Mouse (Mus musculus): ENCODE data around the gene Mettl5. TPM values are rescaled to one million over a fixed set of nuclear protein-coding genes. Genes with fewer than 3 reads are reported as not detected.

The Mettl5 gene
- polyA plus RNA-seq, 1 experiment, result 2.3 TPM

DNA sequence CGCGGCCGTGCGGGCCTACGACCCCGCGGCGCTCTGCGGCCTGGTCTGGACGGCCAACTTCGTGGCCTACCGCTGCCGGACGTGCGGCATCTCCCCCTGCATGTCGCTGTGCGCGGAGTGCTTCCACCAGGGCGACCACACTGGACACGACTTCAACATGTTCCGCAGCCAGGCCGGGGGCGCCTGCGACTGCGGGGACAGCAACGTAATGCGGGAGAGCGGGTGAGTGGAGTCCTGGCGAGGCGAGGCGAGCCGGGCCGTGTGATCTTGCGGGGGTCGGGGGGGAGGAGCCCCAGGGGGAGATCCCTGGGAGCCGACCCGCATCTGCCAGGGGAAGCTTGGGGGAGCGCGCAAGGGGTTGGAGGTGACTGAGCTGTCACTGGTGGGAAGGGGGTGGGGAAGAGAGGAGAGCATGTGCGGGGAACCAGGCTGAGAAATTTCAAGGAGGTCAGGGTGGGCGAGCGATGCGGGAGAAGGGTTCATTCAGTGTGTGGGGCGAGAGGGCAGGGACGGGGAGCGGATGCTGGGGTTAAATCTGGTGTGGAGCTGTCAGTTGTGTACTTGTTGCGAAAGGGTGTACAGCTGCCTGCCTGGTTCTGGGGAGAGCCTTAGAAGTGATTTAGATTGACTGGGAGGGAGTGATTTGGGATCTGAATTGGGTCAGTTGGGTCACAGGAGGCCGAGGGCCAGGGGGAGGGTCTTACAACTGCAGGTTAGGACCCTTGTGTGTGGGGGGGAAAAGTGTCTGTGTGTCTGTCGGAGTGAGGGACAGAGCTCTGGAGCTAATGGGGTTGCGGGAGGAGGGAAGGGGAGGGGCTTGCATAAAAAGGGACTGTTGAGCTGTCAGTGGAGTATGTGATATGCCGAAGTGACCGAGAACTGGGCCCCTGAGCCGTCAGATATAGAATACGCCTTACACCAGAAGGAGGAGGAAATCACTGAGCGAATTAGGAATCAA is 12.5 kb upstream of the Mettl5 start:
- H3K27me3 ChIP-seq (ENCODE audit: control insufficient read depth, insufficient read depth, low read length), result no peaks in the 10 kb centered on the region
- peaks cover 2% of the 10 kb centered on the region; the same call in 1 of the 2 replicates for H3K4me1 ChIP-seq (ENCODE audit: control insufficient read depth, insufficient read depth, insufficient read length, low read length)
- peaks cover 2% of the 10 kb centered on the region; the same call in 1 of the 2 replicates for H3K36me3 ChIP-seq (ENCODE audit: control insufficient read depth, insufficient read depth, low read length)
- peak overlapping the region; percentile 27 for H3K27ac ChIP-seq (ENCODE audit: insufficient read depth, low read depth, low read length)
- TF ChIP-seq POLR2A (IDR thresholded peaks at IDR 0.05; ENCODE audit: low read depth, low read length), result peak; percentile 38; the same call in 1 of the 2 replicates
- TF ChIP-seq CTCF (IDR thresholded peaks at IDR 0.05; ENCODE audit: extremely low read depth, insufficient read length, insufficient replicate concordance, low read depth, low read length), result no peak
- peak overlapping the region; percentile 98 for H3K4me3 ChIP-seq (ENCODE audit: low read depth, low read length)
- under 1% methylated on average over 55 of the region's 55 CpGs for WGBS

DNA sequence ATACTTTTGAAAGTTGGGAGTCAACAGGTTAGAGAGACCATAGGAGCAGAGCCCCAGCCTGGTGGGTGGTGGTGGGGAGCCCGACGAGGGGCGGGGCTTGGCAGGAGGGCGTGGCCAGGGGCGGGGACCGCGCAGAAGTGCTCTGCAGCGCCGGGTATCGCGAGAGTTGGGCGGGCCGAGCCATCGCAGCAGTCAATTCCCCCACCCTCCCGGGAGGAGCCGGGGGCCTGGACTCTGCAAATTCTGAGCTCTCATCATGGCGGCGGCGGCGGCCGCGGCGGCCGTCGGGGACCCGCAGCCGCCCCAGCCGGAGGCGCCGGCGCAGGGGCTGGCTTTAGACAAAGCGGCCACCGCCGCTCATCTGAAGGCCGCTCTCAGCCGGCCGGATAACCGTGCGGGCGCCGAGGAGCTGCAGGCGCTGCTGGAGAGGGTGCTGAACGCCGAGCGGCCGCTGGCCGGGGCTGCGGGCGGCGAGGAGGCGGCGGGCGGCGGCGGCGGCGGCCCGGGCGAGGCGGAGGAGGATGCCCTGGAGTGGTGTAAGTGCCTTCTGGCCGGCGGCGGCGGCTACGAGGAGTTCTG is 11.7 kb upstream of the Mettl5 start, which contains the start of gene Ubr3:
Gene Ubr3 (plus strand): TSS at position 208 of the 579 bp plus-strand sequence.
- TF ChIP-seq POLR2A (IDR thresholded peaks at IDR 0.05; ENCODE audit: low read depth, low read length), result peak; percentile 92
- no peak for TF ChIP-seq CTCF (IDR thresholded peaks at IDR 0.05; ENCODE audit: extremely low read depth, insufficient read length, insufficient replicate concordance, low read depth, low read length)
- Histone ChIP-seq H3K27ac (ENCODE audit: insufficient read depth, low read depth, low read length) (peak within 1 kb of the TSS; percentile 27), H3K4me3 (ENCODE audit: low read depth, low read length) (peak within 1 kb of the TSS; percentile 98), H3K4me1 (ENCODE audit: control insufficient read depth, insufficient read depth, insufficient read length, low read length) (peaks cover 2% of the 10 kb centered on the region; the same call in 1 of the 2 replicates), H3K36me3 (ENCODE audit: control insufficient read depth, insufficient read depth, low read length) (peaks cover 2% of the 10 kb centered on the region; the same call in 1 of the 2 replicates), H3K27me3 (ENCODE audit: control insufficient read depth, insufficient read depth, low read length) (no peaks in the 10 kb centered on the region)
- under 1% methylated on average over 62 of the region's 65 CpGs for WGBS

DNA sequence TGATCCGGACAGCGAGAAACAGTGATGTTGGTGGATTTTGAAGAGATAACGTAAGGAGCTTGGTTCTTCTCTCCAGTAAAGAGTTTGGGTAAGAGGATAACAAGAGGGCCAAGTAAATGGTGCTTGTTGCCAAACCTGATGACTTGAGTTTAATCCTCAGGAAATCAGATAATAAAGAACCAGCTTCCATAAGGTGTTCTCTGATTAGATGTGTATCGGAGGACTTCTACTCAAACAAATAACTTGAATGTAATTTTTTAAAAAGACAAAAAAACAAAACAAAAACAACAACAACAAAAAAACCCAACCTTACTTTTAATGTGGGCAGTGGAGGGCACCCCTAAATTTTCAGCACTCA is 10.8 kb upstream of the Mettl5 start:
- 94% methylated on average over 4 of the region's 4 CpGs for WGBS
- TF ChIP-seq CTCF (IDR thresholded peaks at IDR 0.05; ENCODE audit: extremely low read depth, insufficient read length, insufficient replicate concordance, low read depth, low read length) (no peak), POLR2A (IDR thresholded peaks at IDR 0.05; ENCODE audit: low read depth, low read length) (no peak)
- Histone ChIP-seq H3K27ac (ENCODE audit: insufficient read depth, low read depth, low read length) (no peak overlapping the region), H3K27me3 (ENCODE audit: control insufficient read depth, insufficient read depth, low read length) (no peaks in the 10 kb centered on the region), H3K4me3 (ENCODE audit: low read depth, low read length) (no peak overlapping the region), H3K36me3 (ENCODE audit: control insufficient read depth, insufficient read depth, low read length) (peaks cover 2% of the 10 kb centered on the region; the same call in 1 of the 2 replicates), H3K4me1 (ENCODE audit: control insufficient read depth, insufficient read depth, insufficient read length, low read length) (peaks cover 2% of the 10 kb centered on the region; the same call in 1 of the 2 replicates)

DNA sequence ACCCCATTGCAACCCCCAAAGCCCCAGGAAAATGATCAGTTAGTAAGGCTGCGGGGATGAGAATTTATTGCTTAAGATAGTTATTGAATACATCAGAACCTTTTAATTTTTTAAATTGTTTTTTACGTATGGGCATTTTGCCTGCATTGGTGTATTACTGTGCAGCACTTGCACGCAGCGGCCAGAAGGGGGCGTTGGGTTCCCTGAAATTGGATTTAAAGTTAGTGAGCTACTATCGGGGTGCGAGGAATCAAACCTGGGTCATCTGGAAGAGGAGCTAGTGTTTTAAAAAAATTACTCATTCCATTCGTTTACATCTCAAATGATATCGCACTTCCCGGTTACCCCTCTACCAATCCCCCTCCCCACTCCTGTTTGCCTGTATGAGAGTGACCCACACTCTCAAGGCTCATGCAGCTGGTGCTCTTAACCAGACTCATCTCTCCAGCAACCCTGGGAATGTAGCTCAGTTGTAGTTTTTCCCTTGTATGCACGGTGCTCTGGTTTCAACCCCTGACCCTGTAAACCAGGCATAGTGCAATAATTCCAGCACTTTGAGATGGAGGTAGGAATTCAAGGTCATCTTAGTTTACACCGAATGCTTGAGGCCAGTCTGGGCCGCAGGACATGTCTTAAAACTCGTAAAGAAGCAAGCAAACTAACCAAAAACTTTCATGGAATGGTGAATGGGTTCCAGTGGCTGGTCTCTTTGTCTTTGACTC is 10.2 kb upstream of the Mettl5 start:
- 63% methylated on average over 14 of the region's 14 CpGs for WGBS
- H3K27me3 ChIP-seq (ENCODE audit: control insufficient read depth, insufficient read depth, low read length), result no peaks in the 10 kb centered on the region
- H3K27ac ChIP-seq (ENCODE audit: insufficient read depth, low read depth, low read length), result no peak overlapping the region
- peaks cover 2% of the 10 kb centered on the region; the same call in 1 of the 2 replicates for H3K4me1 ChIP-seq (ENCODE audit: control insufficient read depth, insufficient read depth, insufficient read length, low read length)
- TF ChIP-seq CTCF (IDR thresholded peaks at IDR 0.05; ENCODE audit: extremely low read depth, insufficient read length, insufficient replicate concordance, low read depth, low read length), result peak; percentile 58; the same call in 1 of the 2 replicates
- TF ChIP-seq POLR2A (IDR thresholded peaks at IDR 0.05; ENCODE audit: low read depth, low read length), result no peak
- H3K4me3 ChIP-seq (ENCODE audit: low read depth, low read length), result no peak overlapping the region
- H3K36me3 ChIP-seq (ENCODE audit: control insufficient read depth, insufficient read depth, low read length), result peaks cover 2% of the 10 kb centered on the region; the same call in 1 of the 2 replicates

DNA sequence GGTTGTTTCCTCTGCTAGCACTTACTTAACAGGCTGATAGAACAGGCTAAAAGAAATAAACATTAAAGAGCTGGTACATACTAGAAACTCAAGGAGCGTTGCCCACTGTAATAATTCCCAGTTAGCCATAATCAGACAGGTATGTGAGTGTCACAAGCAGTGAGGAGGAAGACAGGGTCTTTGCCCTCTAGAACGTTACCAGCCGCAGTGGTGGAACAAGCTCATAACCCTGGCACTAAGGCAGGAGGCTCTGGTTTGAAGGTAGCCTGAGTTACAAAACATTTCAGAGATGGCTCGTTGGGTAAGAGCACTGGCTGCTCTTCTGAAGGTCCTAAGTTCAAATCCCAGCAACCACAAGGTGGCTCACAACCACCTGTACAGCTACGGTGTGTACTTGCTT is 8.5 kb upstream of the Mettl5 start:
- 75% methylated on average over 5 of the region's 5 CpGs for WGBS
- no peaks in the 10 kb centered on the region for H3K27me3 ChIP-seq (ENCODE audit: control insufficient read depth, insufficient read depth, low read length)
- peaks cover 1% of the 10 kb centered on the region; the same call in 1 of the 2 replicates for H3K4me1 ChIP-seq (ENCODE audit: control insufficient read depth, insufficient read depth, insufficient read length, low read length)
- H3K36me3 ChIP-seq (ENCODE audit: control insufficient read depth, insufficient read depth, low read length), result no peaks in the 10 kb centered on the region
- H3K4me3 ChIP-seq (ENCODE audit: low read depth, low read length), result no peak overlapping the region
- H3K27ac ChIP-seq (ENCODE audit: insufficient read depth, low read depth, low read length), result no peak overlapping the region
- no peak for TF ChIP-seq POLR2A (IDR thresholded peaks at IDR 0.05; ENCODE audit: low read depth, low read length)
- TF ChIP-seq CTCF (IDR thresholded peaks at IDR 0.05; ENCODE audit: extremely low read depth, insufficient read length, insufficient replicate concordance, low read depth, low read length), result no peak

DNA sequence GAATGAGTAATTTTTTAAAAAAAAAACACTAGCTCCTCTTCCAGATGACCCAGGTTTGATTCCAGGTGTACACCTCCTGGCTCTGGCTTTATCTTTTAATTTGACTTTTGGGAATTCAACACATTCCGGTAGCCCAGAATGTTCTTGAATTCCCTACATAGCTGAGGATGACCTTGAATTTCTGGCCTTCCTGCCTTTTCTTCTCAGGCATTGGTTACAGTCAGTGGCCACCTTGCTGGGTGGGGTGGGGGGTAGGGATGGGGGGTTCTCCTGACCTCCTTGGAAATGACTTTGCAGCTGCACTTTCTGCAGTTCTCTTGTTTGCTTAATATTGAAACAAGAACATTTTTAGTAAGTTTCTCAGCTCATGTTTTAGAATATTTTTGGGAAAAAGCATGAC is 7.7 kb upstream of the Mettl5 start:
- TF ChIP-seq POLR2A (IDR thresholded peaks at IDR 0.05; ENCODE audit: low read depth, low read length), result no peak
- TF ChIP-seq CTCF (IDR thresholded peaks at IDR 0.05; ENCODE audit: extremely low read depth, insufficient read length, insufficient replicate concordance, low read depth, low read length), result no peak
- WGBS, result 89% methylated on average over 1 of the region's 1 CpGs
- no peaks in the 10 kb centered on the region for H3K27me3 ChIP-seq (ENCODE audit: control insufficient read depth, insufficient read depth, low read length)

More for the DNA sequence above, 7.7 kb upstream of the Mettl5 start:
- H3K4me3 ChIP-seq (ENCODE audit: low read depth, low read length), result no peak overlapping the region
- H3K36me3 ChIP-seq (ENCODE audit: control insufficient read depth, insufficient read depth, low read length), result no peaks in the 10 kb centered on the region
- H3K4me1 ChIP-seq (ENCODE audit: control insufficient read depth, insufficient read depth, insufficient read length, low read length), result no peaks in the 10 kb centered on the region
- no peak overlapping the region for H3K27ac ChIP-seq (ENCODE audit: insufficient read depth, low read depth, low read length)
